Mouse (Mus musculus) retina, postnatal 7 days (tissue): ENCODE measurements at regions not wholly inside any gene's neighbourhood (a gene's known extent, or its start where the extent isn't known, plus 50 kb on each side); places are given as distances from the start of the nearest gene placed in this dataset.

Experiments used
- DNase-seq: peaks from one replicate; pipeline ENCODE4 v3.0.0-alpha.2; 2012; ENCODE audit warnings: low read depth, low spot score

GRCm38 (mm10) chr12:71779418-71779817, 51.5 kb upstream of the Daam1 start:
- DNase-seq: no peak
